Mouse (Mus musculus) left cerebral cortex, adult 8-10 months (tissue): ENCODE data around the gene Sav1. TPM values are rescaled to one million over a fixed set of nuclear protein-coding genes. Genes with fewer than 3 reads are reported as not detected.

ENCODE experiments used
- DNase-seq, 2 experiments: peaks; one replicate each; pipeline ENCODE4 v3.0.0; 2022; ENCODE audit warnings: low spot score in 2 of 2
- total RNA-seq, 4 experiments: library from RNA; stranded (reverse); gene quantifications; 2 replicates each; pipeline ENCODE4 v1.2.4; 2022

Gene Sav1
- total RNA-seq, result 10 to 100 TPM; 18.8 to 19.8 (median 19.2) TPM

- DNase-seq, result peak; percentile 78 to 83
Measured at GRCm38 (mm10) chr12:69986786-69987497, at the start of gene Sav1. Gene Sav1, minus strand, starts transcription at chr12:69987002.

GRCm38 (mm10) chr12:70026233-70026632 lies 39.4 kb upstream of the Sav1 start:
- DNase-seq, result no peak

GRCm38 (mm10) chr12:70025431-70025830 lies 38.6 kb upstream of the Sav1 start:
- DNase-seq, result no peak

GRCm38 (mm10) chr12:70023580-70023979 lies 36.8 kb upstream of the Sav1 start:
- DNase-seq, result no peak

- DNase-seq, result no peak
Measured at GRCm38 (mm10) chr12:70018153-70018552, 31.4 kb upstream of the Sav1 start.

- no peak for DNase-seq
Measured at GRCm38 (mm10) chr12:70015936-70016335, 29.1 kb upstream of the Sav1 start.

- no peak for DNase-seq
Measured at GRCm38 (mm10) chr12:70011681-70012080, 24.9 kb upstream of the Sav1 start.

GRCm38 (mm10) chr12:70010356-70010755 lies 23.6 kb upstream of the Sav1 start:
- no peak for DNase-seq

GRCm38 (mm10) chr12:70005103-70005502 lies 18.3 kb upstream of the Sav1 start:
- DNase-seq, result no peak

- DNase-seq, result no peak
Measured at GRCm38 (mm10) chr12:69998186-69998983, 11.6 kb upstream of the Sav1 start.

GRCm38 (mm10) chr12:69995382-69995781 lies 8.6 kb upstream of the Sav1 start:
- DNase-seq, result no peak

GRCm38 (mm10) chr12:69986241-69986762 lies 500 bp downstream of the Sav1 start:
- DNase-seq, result no peak

GRCm38 (mm10) chr12:69985546-69985945 lies 1.3 kb downstream of the Sav1 start:
- no peak for DNase-seq

GRCm38 (mm10) chr12:69982874-69983273 lies 3.9 kb downstream of the Sav1 start:
- no peak for DNase-seq

GRCm38 (mm10) chr12:69977376-69977998 lies 9.3 kb downstream of the Sav1 start:
- no peak for DNase-seq

- no peak for DNase-seq
Measured at GRCm38 (mm10) chr12:69976688-69977087, 10.1 kb downstream of the Sav1 start.

GRCm38 (mm10) chr12:69973666-69974065 lies 13.1 kb downstream of the Sav1 start:
- no peak for DNase-seq

- DNase-seq, result no peak
Measured at GRCm38 (mm10) chr12:69968154-69968553, 18.6 kb downstream of the Sav1 start.

GRCm38 (mm10) chr12:69967112-69967511 lies 19.7 kb downstream of the Sav1 start:
- DNase-seq, result no peak

- no peak for DNase-seq
Measured at GRCm38 (mm10) chr12:69966071-69966470, 20.7 kb downstream of the Sav1 start.

GRCm38 (mm10) chr12:69965644-69966043 lies 21.2 kb downstream of the Sav1 start:
- no peak for DNase-seq

GRCm38 (mm10) chr12:69963141-69963540 lies 23.7 kb downstream of the Sav1 start:
- no peak for DNase-seq
